Mouse (Mus musculus) lung, adult 2 months (tissue): ENCODE measurements at regions not wholly inside any gene's neighbourhood (a gene's known extent, or its start where the extent isn't known, plus 50 kb on each side); places are given as distances from the start of the nearest gene placed in this dataset.

Source experiments
- DNase-seq: peaks from one replicate; pipeline ENCODE4 v3.0.0; 2022
- H3K4me1 ChIP-seq: fragments of 200-500 bp; 2 replicates; pipeline ENCODE4 v1.6.1; 2011; ENCODE audit warnings: low read length; ENCODE audit not compliant: control insufficient read depth, insufficient read depth
- H3K4me3 ChIP-seq: fragments of 200-500 bp; replicated peaks from 2 replicates; pipeline ENCODE3; 2011; ENCODE audit warnings: low read depth, mild to moderate bottlenecking, control low read depth, low read length; ENCODE audit errors: extremely low read depth
- CTCF ChIP-seq: fragments of 200-500 bp; IDR thresholded peaks from 2 replicates; pipeline ENCODE4 v1.5.1; 2011; ENCODE audit warnings: mild to moderate bottlenecking, low read length, control low read depth; ENCODE audit not compliant: insufficient read depth
- POLR2A ChIP-seq: fragments of 200-500 bp; IDR thresholded peaks from 2 replicates; pipeline ENCODE4 v1.6.1; 2011; ENCODE audit warnings: low read depth, mild to moderate bottlenecking, control low read depth, low read length, borderline replicate concordance; ENCODE audit errors: extremely low read depth
- WGBS: fragments of 180-500 bp; shearing (Covaris S2); methylation state at CpG from one replicate; pipeline ENCODE4 v1.1.7; 2018; 5-methylcytosine and 5-hydroxymethylcytosine counted together

DNA sequence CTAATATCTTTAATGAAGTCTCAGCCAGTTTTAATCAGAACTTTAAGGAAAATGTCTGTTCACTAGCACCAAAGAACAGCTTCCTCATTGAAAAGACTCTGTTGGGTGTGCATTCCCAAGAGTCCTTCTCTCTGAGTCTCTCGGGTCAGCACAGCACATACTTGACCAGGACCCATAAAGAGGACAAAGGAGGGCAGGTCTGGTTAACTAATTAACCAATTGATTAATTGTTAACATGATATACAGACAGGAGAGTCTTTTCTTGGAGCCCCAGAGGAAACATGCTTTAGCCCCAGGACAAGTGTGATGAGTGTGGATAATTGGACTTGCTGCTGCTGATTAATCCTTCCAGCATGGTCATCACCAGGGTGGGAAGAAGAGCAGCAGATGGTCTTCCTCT is 93.7 kb downstream of the Gm12689 start:
- 62% methylated on average over 1 of the region's 1 CpGs for WGBS
- DNase-seq, result no peak
- no peak overlapping the region for H3K4me3 ChIP-seq
- no peaks in the 10 kb centered on the region for H3K4me1 ChIP-seq
- TF ChIP-seq CTCF, result no peak
- TF ChIP-seq POLR2A, result no peak

DNA sequence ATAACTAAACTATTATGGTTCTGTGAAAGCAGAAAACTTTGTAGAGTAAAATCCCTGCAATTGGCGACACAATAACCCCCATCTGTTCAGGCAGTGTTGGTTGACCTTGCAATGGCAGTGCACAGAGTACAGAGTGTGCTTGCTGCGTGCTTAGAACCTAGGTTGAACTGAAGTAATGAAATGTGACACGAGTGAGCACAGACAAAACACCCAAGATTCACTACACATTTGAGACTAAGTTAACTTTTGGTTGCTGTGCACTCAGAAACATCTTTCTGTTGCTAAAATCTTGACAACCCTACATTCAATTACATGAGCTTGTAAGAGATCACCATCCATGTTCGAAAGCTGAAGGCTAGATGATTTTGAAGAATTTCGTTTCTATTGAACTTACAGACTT is 97.3 kb downstream of the Gm12689 start:
- Histone ChIP-seq H3K4me3 (no peak overlapping the region), H3K4me1 (no peaks in the 10 kb centered on the region)
- 76% methylated on average over 5 of the region's 5 CpGs for WGBS
- DNase-seq, result no peak
- TF ChIP-seq CTCF (no peak), POLR2A (no peak)

DNA sequence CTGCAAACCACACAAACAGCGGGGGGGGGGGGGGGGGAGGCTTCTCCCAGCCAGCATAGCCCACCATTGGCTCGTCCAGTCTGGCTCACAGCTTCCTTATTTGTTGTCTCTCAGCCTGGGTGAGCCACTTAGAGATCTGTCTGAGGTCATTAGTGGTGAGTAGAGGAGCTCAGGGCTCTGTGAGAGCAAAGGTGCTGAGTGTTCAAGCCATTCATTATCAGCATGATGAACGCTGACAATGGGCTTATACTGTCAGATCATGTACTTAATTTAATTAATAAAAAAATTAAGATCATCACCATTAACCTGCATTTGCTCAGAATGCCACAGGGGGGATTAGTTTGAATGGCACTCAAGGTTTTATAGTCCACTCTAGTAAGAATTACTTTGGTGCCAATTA is 98.5 kb downstream of the Gm12689 start:
- TF ChIP-seq POLR2A (no peak), CTCF (no peak)

DNA sequence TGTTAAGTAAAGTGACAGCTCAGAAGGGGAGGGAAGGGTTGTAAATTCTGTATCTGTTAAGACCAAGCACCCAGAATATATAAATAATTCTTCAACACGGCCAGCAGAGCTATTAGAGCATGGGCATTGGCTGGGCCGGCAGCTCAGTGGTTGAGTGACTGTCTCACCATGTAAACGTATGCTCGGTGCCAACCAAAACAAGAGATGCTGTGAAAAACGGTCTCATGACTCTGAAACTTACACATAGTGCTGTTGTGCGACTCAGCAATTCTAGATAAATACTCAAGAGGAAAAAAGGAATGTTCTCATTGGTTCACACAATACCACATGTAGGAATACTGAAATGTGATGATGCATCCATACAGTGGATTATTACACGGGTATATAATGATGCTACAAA is 111.8 kb downstream of the Gm12689 start:
- no peak for DNase-seq
- 64% methylated on average over 7 of the region's 7 CpGs for WGBS
- Histone ChIP-seq H3K4me1 (no peaks in the 10 kb centered on the region), H3K4me3 (no peak overlapping the region)
- TF ChIP-seq POLR2A, result no peak
- TF ChIP-seq CTCF, result no peak

More for the DNA sequence above, 98.5 kb downstream of the Gm12689 start:
- 59% methylated on average over 3 of the region's 3 CpGs for WGBS
- DNase-seq, result no peak
- Histone ChIP-seq H3K4me1 (no peaks in the 10 kb centered on the region), H3K4me3 (no peak overlapping the region)

DNA sequence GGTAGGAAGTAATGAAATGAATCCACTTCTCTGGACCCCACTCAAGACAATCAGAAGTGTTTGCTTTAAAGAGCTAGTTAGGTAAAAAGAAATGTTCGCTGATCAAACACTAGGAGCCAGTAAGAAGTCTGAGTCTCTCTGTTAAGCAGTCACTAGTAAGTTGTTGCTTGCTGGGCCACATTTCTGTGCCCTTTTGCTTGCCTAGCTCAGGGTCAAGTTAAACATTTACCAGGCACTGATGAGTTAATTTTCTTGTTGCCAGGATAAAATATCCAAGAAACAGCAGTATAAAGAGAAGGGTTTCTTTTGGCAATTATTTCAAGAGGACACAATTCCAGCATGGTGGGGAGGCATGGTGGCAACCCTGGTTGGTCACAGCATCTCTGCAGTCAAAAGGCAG is 127.7 kb downstream of the Gm12689 start:
- TF ChIP-seq CTCF (no peak), POLR2A (no peak)
- Histone ChIP-seq H3K4me3 (no peak overlapping the region), H3K4me1 (no peaks in the 10 kb centered on the region)
- no peak for DNase-seq
- WGBS, result 49% methylated on average over 1 of the region's 1 CpGs

DNA sequence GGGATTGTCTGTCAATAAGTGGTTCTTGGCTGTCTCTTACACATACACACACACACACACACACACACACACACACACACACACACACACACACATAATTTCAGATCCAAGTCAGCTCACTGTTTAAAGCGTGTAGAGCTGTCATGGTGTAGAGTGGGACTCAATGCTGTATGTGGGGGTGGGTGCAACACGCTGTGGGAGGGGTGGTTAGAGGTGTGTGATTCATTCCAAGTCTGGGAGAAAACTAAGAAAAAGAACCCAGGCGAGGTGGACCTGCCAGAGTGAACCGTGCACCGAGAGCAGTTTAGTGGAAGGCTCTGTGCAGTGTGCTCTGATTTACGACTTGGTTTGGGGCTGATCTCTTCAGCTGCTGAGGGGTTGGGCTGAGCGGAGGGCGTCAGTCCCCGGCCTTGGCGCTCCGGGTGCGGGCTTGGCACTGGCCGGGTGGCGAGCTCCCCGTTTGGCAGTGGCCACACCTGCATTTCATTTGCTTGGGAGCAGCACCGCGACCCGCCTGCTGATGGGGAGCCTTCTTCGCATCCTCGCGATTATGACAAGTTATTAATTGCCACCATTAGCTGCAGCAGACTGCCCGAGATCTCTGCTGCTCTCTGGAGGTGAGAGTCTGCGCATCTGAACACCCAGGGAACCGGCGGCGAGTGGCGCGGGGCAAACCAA is 149.5 kb downstream of the Gm12689 start:
- 36% methylated on average over 28 of the region's 28 CpGs for WGBS
- no peaks in the 10 kb centered on the region for H3K4me1 ChIP-seq
- no peak overlapping the region for H3K4me3 ChIP-seq
- TF ChIP-seq POLR2A, result no peak
- no peak for DNase-seq

DNA sequence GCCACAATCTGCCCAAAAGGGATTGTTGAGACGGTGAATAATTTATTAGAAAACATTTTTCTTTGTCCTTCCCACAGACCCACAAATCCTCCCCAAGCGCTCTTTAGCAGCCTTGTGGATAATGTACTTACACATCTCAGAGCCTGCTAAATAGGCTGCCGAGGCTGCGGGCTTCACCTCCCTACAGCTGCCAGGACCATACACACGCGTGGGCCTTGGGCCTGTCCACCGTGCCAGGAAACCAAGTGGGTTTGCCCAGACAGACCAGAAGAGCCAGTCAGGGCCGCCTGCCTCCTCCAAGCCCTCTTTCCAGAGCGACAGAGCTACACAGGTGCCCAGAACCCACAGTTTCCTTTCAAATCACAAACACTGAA is 150.0 kb downstream of the Gm12689 start:
- 61% methylated on average over 9 of the region's 9 CpGs for WGBS
- no peak for TF ChIP-seq CTCF
- TF ChIP-seq POLR2A, result no peak
- no peak for DNase-seq
- no peaks in the 10 kb centered on the region for H3K4me1 ChIP-seq
- no peak overlapping the region for H3K4me3 ChIP-seq

DNA sequence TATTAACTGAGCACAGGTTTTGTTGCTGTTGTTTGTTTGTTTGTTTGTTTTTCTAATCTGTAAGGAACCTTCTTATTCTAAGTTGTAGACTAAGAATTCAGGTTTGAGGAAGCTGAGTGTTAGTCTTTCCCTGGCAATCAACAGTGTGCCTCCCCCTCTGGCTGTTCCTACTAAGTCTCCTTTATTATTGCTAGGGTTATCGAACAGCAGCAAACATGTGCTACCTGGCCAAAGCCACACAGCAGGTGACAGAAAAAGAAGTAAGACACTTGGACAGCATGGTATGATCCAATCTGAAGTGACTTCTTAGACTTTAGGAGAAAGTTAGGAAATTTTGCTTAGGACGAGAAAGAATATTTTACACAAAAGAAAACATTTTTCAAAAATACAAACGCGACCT is 163.3 kb downstream of the Gm12689 start:
- TF ChIP-seq POLR2A (no peak), CTCF (no peak)
- no peak for DNase-seq
- 67% methylated on average over 4 of the region's 4 CpGs for WGBS
- no peak overlapping the region for H3K4me3 ChIP-seq
- no peaks in the 10 kb centered on the region for H3K4me1 ChIP-seq

DNA sequence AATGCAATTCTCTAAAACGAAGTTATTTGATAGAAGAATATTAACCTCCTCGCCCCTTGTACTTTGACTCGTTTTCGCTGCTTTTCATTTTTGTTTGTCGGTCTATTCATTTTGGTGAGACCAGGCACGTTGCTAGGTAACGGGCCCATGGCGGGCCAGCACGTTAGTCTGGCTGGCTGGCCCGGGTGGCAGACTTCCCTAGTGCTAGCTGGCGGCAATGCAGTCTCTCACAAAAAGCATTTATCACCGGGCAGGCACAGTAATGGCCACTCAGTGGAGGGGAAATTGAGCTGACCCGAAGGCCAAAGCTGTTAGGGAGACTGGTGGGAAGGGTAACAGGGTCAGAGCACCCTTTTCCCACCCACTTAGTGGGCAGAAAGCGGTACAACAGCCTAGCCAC is 163.7 kb downstream of the Gm12689 start:
- 8% methylated on average over 14 of the region's 14 CpGs for WGBS
- Histone ChIP-seq H3K4me1 (no peaks in the 10 kb centered on the region), H3K4me3 (no peak overlapping the region)
- no peak for DNase-seq
- no peak for TF ChIP-seq POLR2A
- no peak for TF ChIP-seq CTCF

DNA sequence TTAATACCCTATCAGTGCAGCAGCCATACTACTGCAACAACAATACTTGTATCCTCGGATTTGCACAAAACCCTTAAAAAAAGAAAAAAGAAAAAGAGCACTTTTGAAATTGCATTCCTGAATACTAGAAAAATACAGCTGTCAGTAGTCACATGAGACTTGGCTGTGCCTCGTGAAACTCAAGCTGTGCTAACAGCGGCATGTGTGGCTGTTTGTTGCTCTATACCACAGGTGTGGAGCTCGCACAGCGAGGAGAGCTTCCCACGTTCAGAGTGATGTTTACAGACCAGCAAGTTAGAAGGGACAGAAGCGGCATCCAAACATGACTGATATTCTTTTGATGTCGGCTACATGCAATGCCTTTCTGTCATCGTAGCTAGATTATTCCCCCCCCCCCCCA is 169.8 kb downstream of the Gm12689 start:
- WGBS, result 63% methylated on average over 9 of the region's 9 CpGs
- no peak for DNase-seq

DNA sequence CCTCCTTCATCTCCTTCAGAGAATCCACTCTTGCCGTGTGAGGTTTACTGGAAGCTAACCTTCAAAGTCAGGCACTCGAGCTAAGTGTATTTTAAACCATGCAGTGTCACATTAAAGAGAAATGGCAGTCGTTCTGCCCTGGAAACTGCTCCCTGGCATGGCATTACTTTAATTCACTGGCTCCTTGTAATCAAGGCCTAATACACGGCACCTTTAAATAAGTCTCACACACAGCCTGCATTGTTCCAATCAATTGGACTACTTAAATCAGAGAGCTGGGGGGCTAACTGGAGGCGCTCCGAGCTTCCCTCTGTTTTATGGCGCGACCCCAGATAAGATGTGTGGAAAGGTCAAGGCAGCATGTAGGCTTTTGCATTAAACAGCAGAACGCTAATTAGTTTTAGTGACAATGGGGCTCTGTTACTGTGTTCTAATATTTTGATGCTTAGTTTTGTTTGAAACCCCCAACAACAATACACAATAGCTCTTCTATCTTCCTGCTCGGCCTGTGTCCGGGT is 180.1 kb downstream of the Gm12689 start:
- Histone ChIP-seq H3K4me3 (no peak overlapping the region), H3K4me1 (no peaks in the 10 kb centered on the region)
- TF ChIP-seq CTCF (no peak), POLR2A (no peak)
- 47% methylated on average over 11 of the region's 11 CpGs for WGBS
- no peak for DNase-seq

More for the DNA sequence above, 169.8 kb downstream of the Gm12689 start:
- Histone ChIP-seq H3K4me1 (no peaks in the 10 kb centered on the region), H3K4me3 (no peak overlapping the region)
- no peak for TF ChIP-seq POLR2A
- no peak for TF ChIP-seq CTCF
